Mouse (Mus musculus): Measurements from ENCODE around the gene Scoc.

- TF ChIP-seq MAX (IDR thresholded peaks at IDR 0.05; ENCODE audit: low read length) (no peak), UBTF (IDR thresholded peaks at IDR 0.05; ENCODE audit: borderline replicate concordance, insufficient read depth, low read depth, low read length) (no peak), EP300 (IDR thresholded peaks at IDR 0.05; ENCODE audit: low read depth in 1 of 2, low read length in 2 of 2) (no peak), CTCF (IDR thresholded peaks at IDR 0.05 in 2 of 3, conservative IDR thresholded peaks at IDR 0.05 in 1 of 3; ENCODE audit: control insufficient read depth in 1 of 3, insufficient read depth in 1 of 3, low read depth in 2 of 3, low read length in 3 of 3, poor library complexity in 1 of 3, severe bottlenecking in 1 of 3) (no peak)
Measured at GRCm38 (mm10) chr8:83394325-83394724, 63.9 kb downstream of the Scoc start.

Measured in MEL (cell line).